Comparison of ENCODE assay signal across 8 mouse cellular contexts in the genomic region with DNA sequence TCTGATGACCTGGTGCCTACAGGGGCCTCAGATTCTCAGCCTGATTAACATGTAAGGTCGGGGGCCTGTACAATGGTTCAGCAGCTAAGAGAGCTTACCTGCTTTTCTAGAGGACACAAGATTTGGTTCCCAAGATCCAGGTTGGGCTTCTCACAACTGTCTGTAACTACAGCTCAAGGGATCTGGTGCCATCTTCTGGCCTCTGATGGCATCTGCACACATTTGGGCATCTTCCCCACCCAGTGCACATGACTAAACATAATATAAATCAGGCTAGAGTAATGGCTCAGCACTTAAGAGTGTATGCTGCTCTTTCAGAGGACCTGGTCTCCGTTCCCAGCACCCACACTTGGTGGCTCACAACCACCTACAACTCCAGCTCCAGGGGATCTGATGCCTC. TPM values are rescaled to one million over a fixed set of nuclear protein-coding genes. Genes with fewer than 3 reads are reported as not detected.
A peak's percentile ranks its signal among the peaks of the same experiment; 100 is the strongest.
DNase-seq lines count a peak whose midpoint lies in the region; ATAC-seq and TF ChIP-seq lines count a peak whose summit lies in the region.

No protein-coding gene starts in this region.

- TF ChIP-seq POLR2A in testis, adult 2 months (IDR thresholded peaks at IDR 0.05; ENCODE audit: control insufficient read depth, low read depth, low read length), result no peak

- no peaks in the 10 kb centered on the region for H3K27me3 ChIP-seq in testis, adult 2 months (ENCODE audit: control insufficient read depth, insufficient read depth, low read length)

- H3K4me3 ChIP-seq in testis, adult 2 months (ENCODE audit: control insufficient read depth, low read depth, low read length), result no peak overlapping the region

- intact Hi-C loops in gastrocnemius, postnatal 14 days (cut with DNase I; ENCODE audit: low total_unique reads), result no loop called here

- ATAC-seq in inflammation-experienced regulatory T-cells, adult 6 months, result no peak

- peak; percentile 42 for DNase-seq in adrenal gland, adult 2 months
- no peak for DNase-seq in adrenal gland, adult 18-20 months (ENCODE audit: low spot score in 2 of 2)
- no peak for DNase-seq in testis, postnatal 10 days (ENCODE audit: low spot score)
- peak; percentile 56 to 71 for DNase-seq in kidney, postnatal 36 days
- DNase-seq in thymus, postnatal 36 days, result peak; percentile 55 to 57
- DNase-seq in gastrocnemius, postnatal 14 days, result no peak

- peak; percentile 35; the same call in 1 of the 2 replicates for TF ChIP-seq CTCF in testis, adult 2 months (IDR thresholded peaks at IDR 0.05; ENCODE audit: control insufficient read depth, insufficient read depth, insufficient replicate concordance, low read depth, low read length)

- no peak overlapping the region for H3K27ac ChIP-seq in testis, adult 2 months (ENCODE audit: control insufficient read depth, insufficient read depth, low read depth, low read length)

- peaks cover 4% of the 10 kb centered on the region; the same call in 1 of the 2 replicates for H3K4me1 ChIP-seq in testis, adult 2 months (ENCODE audit: control insufficient read depth, insufficient read depth, low read length)

- H3K36me3 ChIP-seq in testis, adult 2 months (ENCODE audit: control insufficient read depth, insufficient read depth, low read length), result no peaks in the 10 kb centered on the region

RNA-seq across cellular contexts. Expression of a gene that starts 3.5 kb away (rescaled TPM):
- total RNA-seq in adrenal gland, adult 2 months (2021), result under 1 TPM; 0.17 to 0.24 TPM
- polyA plus RNA-seq in adrenal gland, adult 2 months (2012; rRNA removed), result 0.03 TPM in 2 replicates
- under 1 TPM; 0.17 to 0.48 TPM for total RNA-seq in adrenal gland, adult 18-20 months (2021)
- polyA plus RNA-seq in testis, adult 2 months (2012; rRNA removed), result 0.30 and 0.51 TPM in 2 replicates
- polyA plus RNA-seq in inflammation-experienced regulatory T-cells, adult 6 months (2017; shearing (Covaris generic)), result under 1 TPM; 0.17 to 0.50 (median 0.24) TPM
- 100 to 1,000 TPM; 119 to 131 TPM for total RNA-seq in gastrocnemius, postnatal 14 days (2021)

RNA-seq across cellular contexts. Expression of a gene that starts 53.7 kb away (rescaled TPM):
- under 1 TPM in 1 of 2 experiments, not detected in 1; 0.10 TPM for total RNA-seq in adrenal gland, adult 2 months (2021)
- polyA plus RNA-seq in adrenal gland, adult 2 months (2012; rRNA removed), result 0.03 TPM in 1 of 2 replicates, not detected in the other
- total RNA-seq in adrenal gland, adult 18-20 months (2021), result under 1 TPM in 1 of 2 experiments, not detected in 1; 0.10 TPM
- 2.0 and 3.1 TPM in 2 replicates for polyA plus RNA-seq in testis, adult 2 months (2012; rRNA removed)
- polyA plus RNA-seq in inflammation-experienced regulatory T-cells, adult 6 months (2017; shearing (Covaris generic)), result not detected
- under 1 TPM; 0.43 to 0.66 TPM for total RNA-seq in gastrocnemius, postnatal 14 days (2021)

Comparison
In these comparisons a context has a peak if more than half of its experiments do, and no peak if none do; other contexts are left out.
1. DNase-seq: peak in adrenal gland, adult 2 months (single experiment), kidney, postnatal 36 days (2 of 2) and thymus, postnatal 36 days (2 of 2); none in adrenal gland, adult 18-20 months (0 of 2), testis, postnatal 10 days (single experiment) and gastrocnemius, postnatal 14 days (single experiment).
2. RNA of a gene that starts 3.5 kb away (total RNA-seq): 119 to 131 TPM in gastrocnemius, postnatal 14 days; 0.17 to 0.48 TPM in adrenal gland, adult 18-20 months and 0.17 to 0.24 TPM in adrenal gland, adult 2 months; every median in the first group is over 10 times any median in the second.